Mouse (Mus musculus) intestine, embryonic 16.5 days (tissue): ENCODE results near the gene Cfdp1. TPM values are rescaled to one million over a fixed set of nuclear protein-coding genes. Genes with fewer than 3 reads are reported as not detected.

Experiments used
- ATAC-seq: fragments of 200-750 bp; cut with Nextera tagmentation; 2 replicates; pipeline ENCODE4 v1.8.0; 2017; ENCODE audit warnings: moderate TSS enrichment, moderate library complexity
- H3K27ac ChIP-seq: fragments of 300-500 bp; sonication (generic); 2 replicates; pipeline ENCODE4 v1.5.1; 2014; ENCODE audit warnings: mild to moderate bottlenecking, low read length
- H3K27me3 ChIP-seq: fragments of 300-500 bp; sonication (generic); replicated peaks from 2 replicates; pipeline ENCODE4 v1.6.1; 2014; ENCODE audit warnings: low read length, control low read depth, mixed read lengths; ENCODE audit not compliant: control insufficient read depth, insufficient read depth
- H3K36me3 ChIP-seq: fragments of 300-500 bp; sonication (generic); 2 replicates; pipeline ENCODE4 v1.6.1; 2014; ENCODE audit warnings: low read length, control low read depth; ENCODE audit not compliant: control insufficient read depth, insufficient read depth
- H3K4me1 ChIP-seq: fragments of 300-500 bp; sonication (generic); 2 replicates; pipeline ENCODE4 v1.6.1; 2014; ENCODE audit warnings: low read length, control low read depth, mixed read lengths; ENCODE audit not compliant: control insufficient read depth, insufficient read depth
- H3K4me2 ChIP-seq: fragments of 300-500 bp; sonication (generic); 2 replicates; pipeline ENCODE4 v1.6.1; 2014; ENCODE audit warnings: low read depth, low read length, control low read depth
- H3K4me3 ChIP-seq: fragments of 300-500 bp; sonication (generic); 2 replicates; pipeline ENCODE4 v1.5.1; 2014; ENCODE audit warnings: mild to moderate bottlenecking, low read length
- H3K9ac ChIP-seq: fragments of 300-500 bp; sonication (generic); 2 replicates; pipeline ENCODE4 v1.6.1; 2014; ENCODE audit warnings: low read depth, low read length
- H3K9me3 ChIP-seq: fragments of 300-500 bp; sonication (generic); 2 replicates; pipeline ENCODE4 v1.6.1; 2016; ENCODE audit warnings: low read length, control low read depth; ENCODE audit not compliant: control insufficient read depth
- WGBS: fragments of 180-500 bp; shearing (Covaris S2); extraction: QIAGEN DNeasy Blood & Tissue Kit; methylation state at CpG from one replicate; pipeline ENCODE4 v1.1.7; 2014; 5-methylcytosine and 5-hydroxymethylcytosine counted together
- polyA plus RNA-seq: library from polyadenylated mRNA; unstranded; fragments of >200 nt; fragmentation: Nextera tagmentation; extraction: Ambion mirVana; gene quantifications from 2 replicates; pipeline ENCODE4 v1.2.1, GENCODE M21; 2015

Gene Cfdp1
- polyA plus RNA-seq, 1 experiment from 2014 or later, result 179 TPM

- H3K9ac ChIP-seq, result peak overlapping the region; percentile 43
- no peak overlapping the region for H3K4me3 ChIP-seq
- no peaks in the 10 kb centered on the region for H3K36me3 ChIP-seq
- H3K4me1 ChIP-seq, result peaks cover 80% of the 10 kb centered on the region
- peak overlapping the region; percentile 66 for H3K27ac ChIP-seq
- no peak overlapping the region for H3K4me2 ChIP-seq
- no peaks in the 10 kb centered on the region for H3K9me3 ChIP-seq
- WGBS, result 59% methylated on average over 8 of the region's 8 CpGs
- no peak for ATAC-seq
- H3K27me3 ChIP-seq, result no peaks in the 10 kb centered on the region
Observed at GRCm38 (mm10) chr8:111735335-111735761, 118.7 kb downstream of the Cfdp1 start.

DNA sequence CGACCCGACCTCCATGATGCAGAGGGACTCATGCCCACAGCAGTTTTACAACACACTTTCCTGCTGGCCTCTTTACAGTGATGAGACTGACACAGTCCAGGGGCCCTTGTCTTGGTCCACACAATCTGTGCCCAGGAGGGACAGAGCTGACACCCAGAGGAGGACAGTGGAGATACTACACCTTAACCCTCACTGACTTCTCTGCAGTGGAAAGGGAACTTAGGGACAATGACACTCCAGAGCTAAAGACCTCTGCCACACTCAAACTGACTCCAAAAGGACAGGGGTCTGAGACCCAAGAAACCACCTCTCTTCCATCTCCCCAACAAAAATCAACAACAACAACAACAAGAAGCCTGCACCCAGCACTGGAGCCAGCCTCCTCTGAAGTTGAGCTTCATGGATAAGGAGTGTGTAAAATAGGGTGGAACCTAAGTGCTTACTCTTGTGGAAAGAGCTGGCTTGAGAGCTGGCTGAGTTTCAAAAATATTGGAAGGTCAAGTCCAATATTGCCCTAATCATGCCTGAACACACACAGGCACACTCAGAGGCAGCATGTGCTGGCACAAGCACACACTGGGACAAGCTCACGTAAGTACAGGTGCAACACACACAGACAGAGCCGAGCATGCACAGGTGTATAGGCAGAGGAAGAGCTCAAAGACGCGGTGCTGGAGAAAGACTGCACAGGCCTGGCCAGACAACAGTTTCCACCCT lies 119.7 kb downstream of the Cfdp1 start:
- Histone ChIP-seq H3K4me1 (peaks cover 80% of the 10 kb centered on the region), H3K4me2 (no peak overlapping the region), H3K9ac (peak overlapping the region; percentile 43), H3K36me3 (no peaks in the 10 kb centered on the region), H3K4me3 (no peak overlapping the region), H3K27ac (peak overlapping the region; percentile 66), H3K27me3 (no peaks in the 10 kb centered on the region), H3K9me3 (no peaks in the 10 kb centered on the region)
- no peak for ATAC-seq
- WGBS, result 49% methylated on average over 6 of the region's 6 CpGs

- Histone ChIP-seq H3K4me2 (no peak overlapping the region), H3K36me3 (no peaks in the 10 kb centered on the region), H3K27me3 (no peaks in the 10 kb centered on the region), H3K4me1 (peaks cover 79% of the 10 kb centered on the region), H3K4me3 (no peak overlapping the region), H3K9me3 (no peaks in the 10 kb centered on the region), H3K9ac (peak overlapping the region; percentile 59; the same call in 1 of the 2 replicates), H3K27ac (peak overlapping the region; percentile 95)
- WGBS, result 28% methylated on average over 5 of the region's 5 CpGs
- ATAC-seq, result no peak
Observed at GRCm38 (mm10) chr8:111733581-111734243, 120.4 kb downstream of the Cfdp1 start.

- Histone ChIP-seq H3K4me1 (peaks cover 90% of the 10 kb centered on the region), H3K27ac (peak overlapping the region; percentile 95), H3K9me3 (no peaks in the 10 kb centered on the region), H3K4me2 (peak overlapping the region; percentile 67), H3K9ac (peak overlapping the region; percentile 59), H3K27me3 (no peaks in the 10 kb centered on the region), H3K4me3 (peak overlapping the region; percentile 85), H3K36me3 (no peaks in the 10 kb centered on the region)
- ATAC-seq, result peak; percentile 0; the same call in 1 of the 2 replicates
- 25% methylated on average over 10 of the region's 10 CpGs for WGBS
Observed at GRCm38 (mm10) chr8:111732406-111733085, 121.5 kb downstream of the Cfdp1 start.

DNA sequence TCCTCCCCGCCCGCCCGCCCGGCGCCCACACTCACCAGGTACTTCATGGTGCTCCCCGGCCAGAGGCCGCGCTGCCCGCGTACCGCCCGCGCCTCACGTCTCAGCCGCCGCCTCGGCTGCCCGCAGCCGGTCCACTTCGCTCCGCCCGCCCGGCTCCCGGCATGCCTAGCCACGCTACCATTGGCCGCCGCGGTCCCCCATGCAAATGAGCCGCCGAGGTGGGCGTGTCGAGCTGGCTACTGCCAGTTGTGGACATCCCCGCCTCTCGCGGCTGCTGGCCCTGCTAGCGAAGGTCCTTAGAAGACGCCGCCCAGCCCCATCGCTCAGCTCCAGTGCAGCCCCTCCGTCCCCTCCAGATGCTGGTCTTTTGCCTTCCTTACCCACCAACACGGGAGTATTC lies 122.1 kb downstream of the Cfdp1 start:
- H3K27ac ChIP-seq, result peak overlapping the region; percentile 95
- WGBS, result under 1% methylated on average over 25 of the region's 41 CpGs
- no peaks in the 10 kb centered on the region for H3K36me3 ChIP-seq
- H3K4me1 ChIP-seq, result peaks cover 92% of the 10 kb centered on the region
- H3K27me3 ChIP-seq, result no peaks in the 10 kb centered on the region
- H3K4me3 ChIP-seq, result peak overlapping the region; percentile 85
- H3K9ac ChIP-seq, result peak overlapping the region; percentile 95
- H3K9me3 ChIP-seq, result no peaks in the 10 kb centered on the region
- H3K4me2 ChIP-seq, result peak overlapping the region; percentile 67
- ATAC-seq, result peak; percentile 90

DNA sequence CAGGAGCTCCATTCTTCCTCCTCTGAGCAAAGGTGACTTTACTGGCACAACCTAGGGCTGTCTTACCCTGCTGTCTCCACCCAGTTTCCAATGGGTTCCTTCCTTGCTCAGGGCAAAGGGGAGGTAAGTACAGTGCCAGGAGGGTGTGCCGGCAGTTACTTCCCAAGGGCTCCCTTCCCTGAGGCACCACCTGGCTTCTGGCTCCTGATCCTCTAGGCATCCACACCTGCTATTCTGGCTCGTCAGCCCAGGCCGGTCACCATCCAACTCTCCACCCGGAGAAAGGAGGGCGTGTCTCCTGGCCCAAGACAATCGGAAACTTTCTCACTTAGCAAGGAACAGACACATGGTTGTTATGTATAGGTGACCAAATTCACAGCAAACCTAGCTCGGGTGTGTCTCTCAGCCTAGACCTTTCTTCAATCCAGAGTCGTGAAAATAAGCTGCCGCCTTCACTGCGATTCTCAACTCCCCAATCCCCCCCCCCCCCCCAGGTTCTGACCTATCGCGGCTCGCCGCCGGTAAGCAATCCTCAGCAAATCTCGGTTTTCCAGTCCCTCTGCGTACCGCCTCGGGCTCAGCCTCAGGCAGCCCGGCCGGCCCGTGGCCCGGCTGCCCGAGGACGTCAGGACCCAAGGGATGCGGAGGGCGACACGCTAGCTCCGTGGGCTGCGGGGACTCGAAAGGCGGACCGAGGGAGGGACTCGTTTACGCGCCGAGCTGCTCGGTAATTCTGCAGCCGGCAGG lies 122.7 kb downstream of the Cfdp1 start:
- Histone ChIP-seq H3K27ac (peak overlapping the region; percentile 95), H3K4me2 (peak overlapping the region; percentile 67), H3K27me3 (no peaks in the 10 kb centered on the region), H3K36me3 (no peaks in the 10 kb centered on the region), H3K4me3 (peak overlapping the region; percentile 85), H3K4me1 (peaks cover 92% of the 10 kb centered on the region), H3K9ac (peak overlapping the region; percentile 95), H3K9me3 (no peaks in the 10 kb centered on the region)
- ATAC-seq, result peak; percentile 62
- under 1% methylated on average over 39 of the region's 39 CpGs for WGBS

GRCm38 (mm10) chr8:111729233-111730170 lies 124.6 kb downstream of the Cfdp1 start:
- Histone ChIP-seq H3K27ac (peak overlapping the region; percentile 38; the same call in 1 of the 2 replicates), H3K36me3 (no peaks in the 10 kb centered on the region), H3K4me2 (peak overlapping the region; percentile 67), H3K4me3 (peak overlapping the region; percentile 85; the same call in 1 of the 2 replicates), H3K27me3 (no peaks in the 10 kb centered on the region), H3K9ac (peak overlapping the region; percentile 95), H3K4me1 (peaks cover 84% of the 10 kb centered on the region), H3K9me3 (no peaks in the 10 kb centered on the region)
- WGBS, result 49% methylated on average over 7 of the region's 7 CpGs
- no peak for ATAC-seq

DNA sequence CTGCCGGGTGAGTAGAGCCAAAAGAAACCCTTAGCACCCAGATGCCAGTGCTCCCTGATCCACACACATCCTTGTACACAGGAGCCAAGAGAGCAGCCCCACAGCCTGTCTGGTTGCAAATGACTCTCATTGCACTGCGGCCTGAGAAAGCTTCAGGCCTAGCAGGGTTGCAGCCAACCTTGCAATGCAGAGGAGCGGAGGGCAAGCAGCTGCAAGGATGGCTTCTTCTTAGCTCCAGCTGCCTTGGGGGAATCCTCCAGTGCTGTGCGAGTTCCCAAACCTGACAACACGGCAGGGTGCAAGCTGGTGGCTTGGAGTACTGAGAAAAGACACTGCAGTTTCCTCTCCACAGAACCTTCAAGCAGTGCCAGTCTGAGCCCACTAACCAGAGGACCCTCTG lies 125.6 kb downstream of the Cfdp1 start:
- Histone ChIP-seq H3K4me3 (no peak overlapping the region), H3K9ac (no peak overlapping the region), H3K36me3 (no peaks in the 10 kb centered on the region), H3K9me3 (no peaks in the 10 kb centered on the region), H3K4me1 (peaks cover 76% of the 10 kb centered on the region), H3K27me3 (no peaks in the 10 kb centered on the region), H3K27ac (no peak overlapping the region), H3K4me2 (no peak overlapping the region)
- ATAC-seq, result no peak
- 81% methylated on average over 5 of the region's 5 CpGs for WGBS
